Mouse (Mus musculus) forebrain, embryonic 11.5 days (tissue): ENCODE measurements around the gene 1700008O03Rik. TPM values are rescaled to one million over a fixed set of nuclear protein-coding genes. Genes with fewer than 3 reads are reported as not detected.

Experiments used
- ATAC-seq: fragments of 200-750 bp; cut with Nextera tagmentation; replicated peaks from 2 replicates; pipeline ENCODE4 v1.8.0; 2017; ENCODE audit warnings: moderate TSS enrichment; ENCODE audit not compliant: low FRiP score
- DNase-seq: peaks from one replicate; pipeline ENCODE4 v3.0.0-alpha.2; 2017; ENCODE audit warnings: low spot score
- H3K27ac ChIP-seq: fragments of 300-500 bp; sonication (generic); 2 replicates; pipeline ENCODE4 v1.5.1; 2014; ENCODE audit warnings: low read depth, low read length
- H3K27me3 ChIP-seq: fragments of 300-500 bp; sonication (generic); 2 replicates; pipeline ENCODE4 v1.6.1; 2014; ENCODE audit warnings: mild to moderate bottlenecking, low read length, mixed read lengths; ENCODE audit not compliant: control insufficient read depth, insufficient read depth
- H3K36me3 ChIP-seq: fragments of 300-500 bp; sonication (generic); 2 replicates; pipeline ENCODE4 v1.6.1; 2014; ENCODE audit warnings: mild to moderate bottlenecking, low read length, moderate library complexity, mixed read lengths; ENCODE audit not compliant: control insufficient read depth, insufficient read depth
- H3K4me1 ChIP-seq: fragments of 300-500 bp; sonication (generic); replicated peaks from 2 replicates; pipeline ENCODE4 v1.6.1; 2014; ENCODE audit warnings: low read length, mixed read lengths; ENCODE audit not compliant: control insufficient read depth, insufficient read depth
- H3K4me2 ChIP-seq: fragments of 300-500 bp; sonication (generic); 2 replicates; pipeline ENCODE4 v1.6.1; 2014; ENCODE audit warnings: low read depth, mild to moderate bottlenecking, low read length, moderate library complexity, mixed read lengths; ENCODE audit not compliant: severe bottlenecking
- H3K4me3 ChIP-seq: fragments of 300-500 bp; sonication (generic); 2 replicates; pipeline ENCODE4 v1.5.1; 2014; ENCODE audit warnings: low read depth, low read length
- H3K9ac ChIP-seq: fragments of 300-500 bp; sonication (generic); 2 replicates; pipeline ENCODE4 v1.6.1; 2014; ENCODE audit warnings: low read length
- H3K9me3 ChIP-seq: fragments of 300-500 bp; sonication (generic); 2 replicates; pipeline ENCODE4 v1.6.1; 2016; ENCODE audit warnings: low read length, mixed read lengths; ENCODE audit not compliant: control insufficient read depth
- WGBS: fragments of 180-500 bp; shearing (Covaris S2); extraction: QIAGEN DNeasy Blood & Tissue Kit; methylation state at CpG from one replicate; pipeline ENCODE4 v1.1.7; 2014; 5-methylcytosine and 5-hydroxymethylcytosine counted together
- polyA plus RNA-seq: library from polyadenylated mRNA; unstranded; fragments of >200 nt; fragmentation: Nextera tagmentation; extraction: Ambion mirVana; gene quantifications from 2 replicates; pipeline ENCODE4 v1.2.1, GENCODE M21; 2014

The 1700008O03Rik gene
- polyA plus RNA-seq, 1 experiment from 2014 or later: 0.96 TPM

GRCm38 (mm10) chr7:44373460-44373859 is 12.2 kb downstream of the 1700008O03Rik start:
- H3K27me3 ChIP-seq: no peaks in the 10 kb centered on the region
- H3K27ac ChIP-seq: no peak overlapping the region
- peak overlapping the region; percentile 42 for H3K4me3 ChIP-seq
- peak overlapping the region; percentile 56 for H3K4me2 ChIP-seq
- ATAC-seq (peak; percentile 8; the same call in 1 of the 2 replicates), DNase-seq (no peak)
- 10% methylated on average over 7 of the region's 7 CpGs for WGBS
- peak overlapping the region; percentile 45 for H3K9ac ChIP-seq
- H3K4me1 ChIP-seq: peaks cover 8% of the 10 kb centered on the region
- H3K9me3 ChIP-seq: no peaks in the 10 kb centered on the region
- H3K36me3 ChIP-seq: no peaks in the 10 kb centered on the region

- DNase-seq (no peak), ATAC-seq (no peak)
- H3K36me3 ChIP-seq: no peaks in the 10 kb centered on the region
- no peaks in the 10 kb centered on the region for H3K9me3 ChIP-seq
- WGBS: 91% methylated on average over 8 of the region's 8 CpGs
- no peak overlapping the region for H3K4me2 ChIP-seq
- H3K27ac ChIP-seq: no peak overlapping the region
- H3K27me3 ChIP-seq: no peaks in the 10 kb centered on the region
- no peak overlapping the region for H3K4me3 ChIP-seq
- H3K9ac ChIP-seq: no peak overlapping the region
- H3K4me1 ChIP-seq: peaks cover 8% of the 10 kb centered on the region
Observed at GRCm38 (mm10) chr7:44372678-44373077, 12.9 kb downstream of the 1700008O03Rik start.

GRCm38 (mm10) chr7:44360792-44361301 is 24.8 kb downstream of the 1700008O03Rik start:
- H3K36me3 ChIP-seq: no peaks in the 10 kb centered on the region
- DNase-seq: no peak
- peaks cover 26% of the 10 kb centered on the region for H3K4me1 ChIP-seq
- peak overlapping the region; percentile 93; the same call in 1 of the 2 replicates for H3K4me2 ChIP-seq
- 9% methylated on average over 21 of the region's 21 CpGs for WGBS
- peak overlapping the region; percentile 44 for H3K4me3 ChIP-seq
- no peaks in the 10 kb centered on the region for H3K9me3 ChIP-seq
- peaks cover 21% of the 10 kb centered on the region for H3K27me3 ChIP-seq
- no peak overlapping the region; the same call in 1 of the 2 replicates for H3K9ac ChIP-seq
- peak; percentile 17; the same call in 1 of the 2 replicates for ATAC-seq
- no peak overlapping the region for H3K27ac ChIP-seq

- Histone ChIP-seq H3K4me3 (peak overlapping the region; percentile 44), H3K4me1 (peaks cover 26% of the 10 kb centered on the region), H3K4me2 (peak overlapping the region; percentile 93), H3K27me3 (peaks cover 25% of the 10 kb centered on the region), H3K27ac (peak overlapping the region; percentile 74; the same call in 1 of the 2 replicates), H3K36me3 (no peaks in the 10 kb centered on the region), H3K9ac (peak overlapping the region; percentile 69), H3K9me3 (no peaks in the 10 kb centered on the region)
- WGBS: under 1% methylated on average over 54 of the region's 54 CpGs
- DNase-seq (peak; percentile 97), ATAC-seq (peak; percentile 69)
Observed at GRCm38 (mm10) chr7:44359908-44360672, 25.5 kb downstream of the 1700008O03Rik start.

- 2% methylated on average over 16 of the region's 26 CpGs for WGBS
- peak overlapping the region; percentile 93 for H3K4me2 ChIP-seq
Observed at GRCm38 (mm10) chr7:44358886-44359654, 26.6 kb downstream of the 1700008O03Rik start.

GRCm38 (mm10) chr7:44358012-44358411 is 27.6 kb downstream of the 1700008O03Rik start:
- Histone ChIP-seq H3K27ac (no peak overlapping the region), H3K9ac (no peak overlapping the region), H3K27me3 (peaks cover 45% of the 10 kb centered on the region), H3K4me2 (peak overlapping the region; percentile 0; the same call in 1 of the 2 replicates), H3K4me3 (no peak overlapping the region), H3K4me1 (peaks cover 33% of the 10 kb centered on the region), H3K36me3 (no peaks in the 10 kb centered on the region), H3K9me3 (no peaks in the 10 kb centered on the region)
- DNase-seq: peak; percentile 67
- ATAC-seq: no peak
- 12% methylated on average over 5 of the region's 5 CpGs for WGBS

More at GRCm38 (mm10) chr7:44358886-44359654, 26.6 kb downstream of the 1700008O03Rik start:
- Histone ChIP-seq H3K4me3 (peak overlapping the region; percentile 44), H3K27me3 (peaks cover 35% of the 10 kb centered on the region), H3K27ac (peak overlapping the region; percentile 74), H3K9ac (peak overlapping the region; percentile 50; the same call in 1 of the 2 replicates), H3K9me3 (no peaks in the 10 kb centered on the region), H3K36me3 (no peaks in the 10 kb centered on the region), H3K4me1 (peaks cover 26% of the 10 kb centered on the region)
- peak; percentile 83 for DNase-seq
- peak; percentile 42 for ATAC-seq

- Histone ChIP-seq H3K4me3 (peak overlapping the region; percentile 20; the same call in 1 of the 2 replicates), H3K36me3 (no peaks in the 10 kb centered on the region), H3K27me3 (peaks cover 50% of the 10 kb centered on the region), H3K4me2 (peak overlapping the region; percentile 24; the same call in 1 of the 2 replicates), H3K9me3 (no peaks in the 10 kb centered on the region), H3K4me1 (peaks cover 38% of the 10 kb centered on the region), H3K9ac (no peak overlapping the region), H3K27ac (no peak overlapping the region)
- ATAC-seq (no peak), DNase-seq (no peak)
- 6% methylated on average over 9 of the region's 10 CpGs for WGBS
Observed at GRCm38 (mm10) chr7:44357531-44357930, 28.1 kb downstream of the 1700008O03Rik start.
